Mouse (Mus musculus): ENCODE results near the gene Gm5795.
"Not testable (repeated sequence)": the region's sequence is repeated elsewhere in the genome, so short reads cannot be mapped to it uniquely, and the experiment has no call there.

The Gm5795 gene

GRCm38 (mm10) chr14:3187955-3188354 lies at the start of gene Gm5795:
TSS of gene Gm5795 (plus strand) at chr14:3188255.
- not testable (repeated sequence) for DNase-seq

- DNase-seq, result not testable (repeated sequence)
Measured at GRCm38 (mm10) chr14:3208272-3209152, 20.5 kb downstream of the Gm5795 start, which contains the start of gene D830030K20Rik. TSS of gene D830030K20Rik (plus strand) at chr14:3208488.

DNA sequence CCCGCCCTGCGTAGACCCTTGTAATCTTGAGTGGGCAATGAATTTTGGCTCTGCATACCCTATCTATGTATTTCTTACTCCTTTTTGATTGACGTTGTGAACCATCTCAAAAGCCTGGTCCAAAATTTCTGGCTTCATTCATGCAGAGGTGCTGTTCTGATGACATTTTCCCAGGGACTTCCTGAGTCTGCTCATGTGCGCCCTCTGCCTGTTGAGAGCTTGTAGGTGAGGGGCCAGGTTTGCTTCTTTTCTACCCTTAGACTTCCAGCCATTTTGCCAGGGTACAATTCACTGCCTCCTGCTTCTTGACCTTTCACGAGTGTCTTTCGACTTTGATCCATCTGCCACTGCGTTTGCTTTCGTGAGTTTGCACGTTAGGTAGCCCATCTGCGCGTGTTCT lies 21.3 kb downstream of the Gm5795 start:
- DNase-seq, result not testable (repeated sequence)

Measured in spleen, adult 18-20 months (tissue).